Mouse (Mus musculus): ENCODE measurements around the gene Fam129a. TPM values are rescaled to one million over a fixed set of nuclear protein-coding genes. Genes with fewer than 3 reads are reported as not detected.
"Not testable (repeated sequence)": the region's sequence is repeated elsewhere in the genome, so short reads cannot be mapped to it uniquely, and the experiment has no call there.

The Fam129a gene
- polyA plus RNA-seq, 1 experiment from 2014 or later: 1.7 TPM

DNA sequence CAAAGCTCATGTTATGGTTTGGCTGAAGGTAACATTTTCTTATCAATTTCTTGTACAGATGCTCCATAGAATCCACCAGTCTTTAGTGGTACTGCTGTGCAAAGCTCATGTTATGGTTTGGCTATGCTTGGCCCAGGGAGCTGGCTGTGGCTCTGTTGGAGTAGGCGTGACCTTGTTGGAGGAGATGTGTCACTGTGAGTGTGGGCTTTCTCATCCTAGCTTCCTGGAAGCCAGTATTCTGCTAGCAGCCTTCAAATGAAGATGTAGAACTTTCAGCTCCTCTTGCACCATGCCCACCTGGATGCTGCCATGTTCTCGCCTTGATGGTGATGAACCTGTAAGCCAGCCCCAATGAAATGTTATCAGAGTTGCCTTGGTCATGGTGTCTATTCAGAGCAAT, 178.9 kb downstream of the Fam129a start:
- H3K9ac ChIP-seq; H3K4me1 ChIP-seq; H3K4me3 ChIP-seq (replicated peaks); H3K27me3 ChIP-seq; ATAC-seq (ENCODE audit: low FRiP score); H3K36me3 ChIP-seq (replicated peaks); H3K9me3 ChIP-seq; H3K27ac ChIP-seq; H3K4me2 ChIP-seq: not testable (repeated sequence)
- WGBS: 88% methylated on average over 2 of the region's 2 CpGs

DNA sequence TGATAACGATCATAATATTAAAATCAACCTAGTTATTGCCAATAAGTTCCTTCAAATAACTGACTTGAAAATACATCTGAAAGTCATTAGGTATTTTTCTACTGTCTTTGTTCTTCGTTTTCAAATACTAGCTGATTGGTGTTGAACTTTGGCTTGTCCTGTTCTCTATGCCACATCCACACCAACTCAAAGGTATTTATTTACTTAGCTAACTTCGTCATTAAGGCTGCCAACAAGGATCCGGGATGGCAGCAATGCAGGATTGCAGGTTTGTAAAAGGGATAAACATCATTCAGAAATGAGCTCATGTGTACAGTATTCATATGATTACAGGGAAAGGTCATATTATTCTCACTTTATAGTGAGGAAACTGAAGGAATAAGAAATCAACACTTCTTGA, 182.0 kb downstream of the Fam129a start:
- H3K27ac ChIP-seq: no peak overlapping the region
- WGBS: 85% methylated on average over 4 of the region's 4 CpGs

DNA sequence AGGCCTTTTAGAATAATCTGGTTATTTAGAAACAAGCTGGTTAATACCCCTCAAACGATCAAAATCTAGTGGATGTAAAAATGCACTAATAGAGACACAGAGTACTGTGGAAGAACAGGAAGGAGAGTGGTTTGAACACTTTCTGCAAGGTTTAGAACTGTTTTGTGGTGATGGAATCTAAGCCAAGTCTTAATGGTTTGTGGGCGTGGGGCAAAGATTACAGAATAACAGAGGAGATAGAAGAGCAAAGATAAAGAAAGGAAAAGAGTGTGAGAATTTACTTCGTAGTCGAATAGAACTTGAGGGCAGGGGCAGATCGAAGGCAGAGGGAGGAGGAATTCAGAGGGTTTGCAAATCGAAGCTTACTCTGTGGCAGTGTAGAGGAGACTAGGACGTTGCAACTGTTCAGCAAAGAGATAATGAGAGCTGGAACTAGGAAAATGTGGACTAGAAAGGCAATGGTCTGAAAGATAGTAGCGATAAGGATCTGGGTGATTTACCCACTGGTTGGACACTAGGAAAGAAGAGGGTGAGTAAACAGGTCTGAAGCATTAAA, 182.5 kb downstream of the Fam129a start:
- Histone ChIP-seq H3K4me3 (replicated peaks) (no peak overlapping the region), H3K27ac (no peak overlapping the region), H3K4me2 (no peak overlapping the region), H3K4me1 (peaks cover 15% of the 10 kb centered on the region), H3K9ac (no peak overlapping the region), H3K9me3 (no peaks in the 10 kb centered on the region), H3K27me3 (no peaks in the 10 kb centered on the region), H3K36me3 (replicated peaks) (no peaks in the 10 kb centered on the region)
- WGBS: 85% methylated on average over 8 of the region's 8 CpGs
- no peak for ATAC-seq (ENCODE audit: low FRiP score)

More for the DNA sequence above, 182.0 kb downstream of the Fam129a start:
- no peak overlapping the region for H3K4me2 ChIP-seq
- no peak overlapping the region for H3K4me3 ChIP-seq (replicated peaks)
- no peaks in the 10 kb centered on the region for H3K9me3 ChIP-seq
- no peak for ATAC-seq (ENCODE audit: low FRiP score)
- H3K9ac ChIP-seq: no peak overlapping the region
- no peaks in the 10 kb centered on the region for H3K27me3 ChIP-seq
- H3K4me1 ChIP-seq: peaks cover 15% of the 10 kb centered on the region
- no peaks in the 10 kb centered on the region for H3K36me3 ChIP-seq (replicated peaks)

DNA sequence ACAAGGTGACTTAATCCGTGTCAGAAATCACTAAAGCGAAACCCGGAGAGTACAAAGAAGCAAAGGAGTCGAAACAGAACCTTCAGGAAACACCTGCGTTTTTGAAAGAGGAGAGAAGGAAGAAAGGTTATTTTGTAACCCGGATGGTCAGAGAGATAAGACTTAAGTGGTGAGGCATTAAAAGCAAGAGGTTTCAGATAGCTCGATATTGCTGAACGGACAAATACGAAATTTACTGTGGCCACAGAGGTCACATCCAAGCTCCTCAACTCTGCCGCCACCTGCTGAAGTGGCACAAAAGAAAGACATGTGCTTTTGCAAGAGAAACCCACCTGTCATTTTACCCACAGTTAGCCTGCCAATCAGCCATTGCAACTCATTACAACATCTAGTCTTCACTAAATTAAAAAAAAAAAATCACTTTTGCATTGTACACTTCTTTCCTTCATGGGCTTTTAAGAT, 183.1 kb downstream of the Fam129a start:
- Histone ChIP-seq H3K27me3 (no peaks in the 10 kb centered on the region), H3K4me1 (peaks cover 15% of the 10 kb centered on the region), H3K27ac (no peak overlapping the region), H3K4me2 (peak overlapping the region; percentile 94), H3K9ac (0 out of 2 replicates have a peak overlapping the region, but pooled peaks have one; percentile 62), H3K36me3 (replicated peaks) (no peaks in the 10 kb centered on the region), H3K9me3 (no peaks in the 10 kb centered on the region), H3K4me3 (replicated peaks) (no peak overlapping the region)
- ATAC-seq (ENCODE audit: low FRiP score): no peak
- WGBS: 79% methylated on average over 10 of the region's 10 CpGs

DNA sequence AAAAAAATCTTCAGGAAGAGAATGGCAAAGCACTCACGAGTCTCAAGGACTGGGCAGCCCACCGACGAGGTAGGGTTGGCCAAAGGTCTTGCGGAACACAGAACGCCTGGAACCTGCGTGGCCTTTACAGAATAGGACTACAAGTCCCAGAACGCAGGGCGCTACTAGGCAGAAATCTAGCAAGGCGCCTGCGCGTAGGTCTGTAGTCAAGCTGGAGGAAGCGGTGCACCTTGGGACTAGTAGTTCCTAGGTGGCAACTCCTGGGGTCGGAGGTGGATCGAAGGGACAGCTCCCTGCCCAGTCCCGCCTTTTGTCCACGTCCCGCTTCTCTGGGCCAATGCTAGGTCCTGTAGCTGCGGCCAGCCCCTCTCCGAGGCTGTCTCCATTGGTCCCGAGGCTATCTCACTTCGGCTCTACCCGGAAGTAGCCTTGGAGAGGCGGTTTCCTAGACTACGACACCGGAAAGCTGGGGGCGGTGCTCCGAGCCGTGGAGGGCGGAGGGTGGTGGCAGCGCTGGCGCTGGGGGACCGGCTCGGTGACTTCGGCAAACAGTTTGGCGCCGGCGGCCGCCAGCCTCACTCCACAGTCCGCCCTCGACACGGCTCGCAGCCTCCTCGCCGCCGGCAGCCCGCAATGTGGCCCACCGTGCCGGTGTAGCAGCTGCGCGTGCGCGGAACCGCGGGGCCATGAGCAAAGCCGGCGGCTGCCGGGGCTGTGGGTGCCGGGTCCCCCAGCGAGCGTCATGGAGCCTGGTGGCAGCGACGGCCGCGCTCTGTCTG, 184.1 kb downstream of the Fam129a start, which contains the start of gene Edem3:
Gene Edem3 (plus strand): TSS at position 491 of the 779 bp plus-strand sequence.
- Histone ChIP-seq H3K9me3 (no peaks in the 10 kb centered on the region), H3K36me3 (replicated peaks) (no peaks in the 10 kb centered on the region), H3K4me3 (replicated peaks) (peak within 1 kb of the TSS; percentile 90), H3K27ac (peak within 1 kb of the TSS; percentile 87), H3K9ac (peak within 1 kb of the TSS; percentile 62), H3K27me3 (no peaks in the 10 kb centered on the region), H3K4me2 (peak within 1 kb of the TSS; percentile 94), H3K4me1 (peaks cover 15% of the 10 kb centered on the region)
- peak; percentile 99 for ATAC-seq (ENCODE audit: low FRiP score)
- under 1% methylated on average over 64 of the region's 64 CpGs for WGBS

DNA sequence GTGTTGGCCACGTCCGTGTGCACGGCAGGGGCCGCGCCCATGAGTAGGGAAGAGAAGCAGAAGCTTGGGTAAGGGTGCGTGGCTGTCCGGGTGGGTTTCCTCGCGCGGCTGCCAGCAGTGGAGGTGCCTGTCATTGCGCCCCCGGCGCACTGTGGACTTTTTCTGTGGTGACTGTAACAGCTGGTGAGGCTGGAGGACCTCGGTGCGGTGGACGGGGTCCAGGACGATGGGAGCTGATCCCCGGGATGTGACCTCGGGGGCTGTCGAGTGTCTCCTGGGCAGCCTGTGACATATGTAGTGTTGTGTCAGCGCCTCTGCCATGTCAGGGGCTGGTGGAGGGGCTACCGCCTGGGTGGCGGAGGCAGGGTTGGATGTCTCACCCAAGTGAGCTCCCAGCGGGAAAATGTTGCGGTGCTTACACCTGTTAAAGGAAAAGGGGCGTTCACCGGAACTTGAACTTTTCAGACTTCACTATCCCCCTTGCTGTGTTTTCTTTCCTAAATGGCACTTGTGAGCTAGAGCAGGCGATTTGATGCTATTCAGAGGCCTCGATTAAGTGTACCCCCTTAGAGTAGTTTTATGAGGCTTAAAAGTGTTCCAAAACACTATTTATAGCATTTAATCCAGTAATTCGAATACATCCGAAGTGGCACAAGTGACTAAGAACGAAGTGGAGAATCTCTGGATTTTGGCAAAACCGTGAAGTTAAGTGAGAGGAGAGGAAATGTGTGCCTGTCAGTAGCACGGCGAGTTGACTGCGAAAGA, 184.9 kb downstream of the Fam129a start:
- Histone ChIP-seq H3K4me3 (replicated peaks) (peak overlapping the region; percentile 90), H3K4me1 (peaks cover 15% of the 10 kb centered on the region), H3K9me3 (no peaks in the 10 kb centered on the region), H3K27ac (peak overlapping the region; percentile 87), H3K27me3 (no peaks in the 10 kb centered on the region), H3K36me3 (replicated peaks) (no peaks in the 10 kb centered on the region), H3K9ac (peak overlapping the region; percentile 62), H3K4me2 (peak overlapping the region; percentile 94)
- WGBS: 7% methylated on average over 36 of the region's 36 CpGs
- ATAC-seq (ENCODE audit: low FRiP score): peak; percentile 25; the same call in 1 of the 2 replicates

DNA sequence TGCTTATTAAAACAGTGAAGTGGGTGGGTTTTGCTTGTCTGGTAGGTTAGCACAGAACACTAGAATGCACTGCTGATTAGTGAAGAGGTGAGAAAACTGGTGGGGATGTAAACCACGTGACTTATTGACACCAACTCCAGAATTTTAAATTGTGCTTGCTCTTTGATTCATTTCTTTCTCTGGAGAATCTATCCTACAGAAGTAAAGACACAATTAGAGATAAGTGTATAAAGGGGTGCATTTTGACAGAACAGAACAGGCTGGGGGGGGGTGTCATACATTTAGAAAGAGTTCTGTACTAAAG, 185.4 kb downstream of the Fam129a start:
- Histone ChIP-seq H3K27ac (no peak overlapping the region), H3K27me3 (no peaks in the 10 kb centered on the region), H3K9ac (peak overlapping the region; percentile 62; the same call in 1 of the 2 replicates), H3K4me3 (replicated peaks) (peak overlapping the region; percentile 90), H3K4me1 (peaks cover 15% of the 10 kb centered on the region), H3K36me3 (replicated peaks) (peaks cover 3% of the 10 kb centered on the region; the same call in 1 of the 2 replicates), H3K9me3 (no peaks in the 10 kb centered on the region), H3K4me2 (peak overlapping the region; percentile 94)
- no peak for ATAC-seq (ENCODE audit: low FRiP score)
- 26% methylated on average over 1 of the region's 1 CpGs for WGBS

DNA sequence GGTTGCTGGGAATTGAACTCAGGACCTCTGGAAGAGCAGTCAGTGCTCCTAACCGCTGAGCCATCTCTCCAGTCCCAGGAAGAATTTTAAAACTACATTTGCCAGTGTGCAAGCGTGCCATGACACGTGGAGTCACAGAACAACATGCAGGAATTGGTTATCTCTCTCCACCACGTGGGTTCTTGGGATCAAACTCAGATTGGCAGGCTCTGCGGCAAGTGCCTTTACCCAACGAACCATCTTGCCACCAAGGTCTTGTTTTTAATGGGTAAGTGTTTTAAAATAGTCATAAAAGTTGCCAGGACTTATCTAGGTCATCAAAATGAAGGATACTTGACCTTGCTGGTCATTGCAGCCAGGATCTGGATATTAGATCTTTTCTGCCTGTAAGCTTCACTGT, 187.3 kb downstream of the Fam129a start:
- Histone ChIP-seq H3K9ac (no peak overlapping the region), H3K27me3 (no peaks in the 10 kb centered on the region), H3K36me3 (replicated peaks) (peaks cover 5% of the 10 kb centered on the region), H3K4me3 (replicated peaks) (no peak overlapping the region), H3K4me2 (no peak overlapping the region), H3K27ac (no peak overlapping the region), H3K9me3 (no peaks in the 10 kb centered on the region), H3K4me1 (peaks cover 15% of the 10 kb centered on the region)
- no peak for ATAC-seq (ENCODE audit: low FRiP score)
- WGBS: 93% methylated on average over 6 of the region's 6 CpGs

DNA sequence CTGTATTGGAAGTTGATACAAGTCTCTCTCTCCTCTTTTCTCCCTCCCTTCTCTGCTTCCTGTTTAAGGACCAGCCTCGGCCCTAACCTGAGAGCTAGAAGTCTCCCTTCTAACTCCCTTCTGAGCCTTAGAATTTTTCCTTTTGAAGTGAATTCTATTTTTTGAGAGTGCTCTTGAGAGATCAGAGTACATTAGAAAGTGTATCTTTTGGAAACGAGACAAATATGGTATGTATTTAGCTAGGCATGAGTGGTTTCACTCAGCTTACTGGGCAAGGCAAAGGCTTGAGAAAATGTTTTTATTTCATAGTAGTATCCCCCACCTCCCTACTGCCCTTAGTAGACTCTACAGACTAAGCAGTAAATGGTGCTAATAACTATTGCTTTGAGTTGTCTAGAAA, 188.0 kb downstream of the Fam129a start:
- Histone ChIP-seq H3K9ac (no peak overlapping the region), H3K27me3 (no peaks in the 10 kb centered on the region), H3K27ac (no peak overlapping the region), H3K36me3 (replicated peaks) (peaks cover 5% of the 10 kb centered on the region), H3K4me1 (peaks cover 15% of the 10 kb centered on the region), H3K4me3 (replicated peaks) (no peak overlapping the region), H3K9me3 (no peaks in the 10 kb centered on the region), H3K4me2 (no peak overlapping the region)
- no peak for ATAC-seq (ENCODE audit: low FRiP score)
- WGBS: 73% methylated on average over 2 of the region's 2 CpGs

DNA sequence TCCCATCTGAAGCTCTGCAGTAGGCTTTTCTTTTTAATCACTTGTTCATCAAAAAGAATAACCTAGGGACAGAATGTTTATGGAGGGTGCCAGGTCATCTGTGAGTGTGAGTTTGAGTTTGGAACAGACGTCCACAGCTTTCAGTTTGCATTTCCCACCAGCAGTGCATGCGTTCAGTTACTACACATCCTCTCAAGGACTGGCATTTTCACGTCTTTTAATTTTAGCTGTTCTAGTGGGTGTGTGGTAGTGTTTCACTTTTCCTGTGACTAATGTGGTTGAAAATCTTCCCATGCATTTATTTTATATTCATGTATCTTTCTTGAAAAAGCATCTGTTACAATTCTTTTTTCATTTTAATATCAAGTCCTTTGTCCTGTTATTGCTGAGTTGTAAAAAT, 193.2 kb downstream of the Fam129a start:
- H3K4me1 ChIP-seq: peaks cover 1% of the 10 kb centered on the region
- H3K9me3 ChIP-seq: no peaks in the 10 kb centered on the region
- no peak overlapping the region for H3K9ac ChIP-seq
- WGBS: 82% methylated on average over 3 of the region's 3 CpGs
- H3K4me2 ChIP-seq: no peak overlapping the region
- H3K36me3 ChIP-seq (replicated peaks): peaks cover 5% of the 10 kb centered on the region
- ATAC-seq (ENCODE audit: low FRiP score): no peak
- no peak overlapping the region for H3K27ac ChIP-seq
- H3K4me3 ChIP-seq (replicated peaks): no peak overlapping the region
- H3K27me3 ChIP-seq: no peaks in the 10 kb centered on the region

DNA sequence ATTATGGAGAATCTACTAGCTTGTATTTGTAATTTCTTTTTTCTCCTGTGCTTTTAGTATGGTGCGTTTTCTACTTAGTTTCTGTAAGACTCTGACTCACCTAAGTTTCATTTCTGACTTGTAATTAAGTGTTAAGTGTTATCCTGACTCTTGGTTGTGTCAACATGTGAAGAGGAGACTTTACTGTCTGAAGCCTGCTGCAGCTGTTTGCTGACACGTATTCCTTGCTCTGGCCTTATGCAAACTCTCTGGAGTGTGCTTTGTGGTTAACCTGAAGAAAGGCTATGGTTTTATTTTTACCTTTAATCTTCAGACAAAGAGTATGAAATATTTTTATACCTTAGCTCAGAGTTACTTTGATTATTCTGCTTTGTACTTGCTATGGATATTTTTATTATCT, 195.2 kb downstream of the Fam129a start:
- no peak overlapping the region for H3K4me2 ChIP-seq
- 83% methylated on average over 2 of the region's 2 CpGs for WGBS
- peaks cover 10% of the 10 kb centered on the region for H3K36me3 ChIP-seq (replicated peaks)
- peaks cover 6% of the 10 kb centered on the region for H3K4me1 ChIP-seq
- H3K27me3 ChIP-seq: no peaks in the 10 kb centered on the region
- no peak for ATAC-seq (ENCODE audit: low FRiP score)
- H3K9ac ChIP-seq: no peak overlapping the region
- H3K4me3 ChIP-seq (replicated peaks): no peak overlapping the region
- no peak overlapping the region for H3K27ac ChIP-seq
- no peaks in the 10 kb centered on the region for H3K9me3 ChIP-seq

DNA sequence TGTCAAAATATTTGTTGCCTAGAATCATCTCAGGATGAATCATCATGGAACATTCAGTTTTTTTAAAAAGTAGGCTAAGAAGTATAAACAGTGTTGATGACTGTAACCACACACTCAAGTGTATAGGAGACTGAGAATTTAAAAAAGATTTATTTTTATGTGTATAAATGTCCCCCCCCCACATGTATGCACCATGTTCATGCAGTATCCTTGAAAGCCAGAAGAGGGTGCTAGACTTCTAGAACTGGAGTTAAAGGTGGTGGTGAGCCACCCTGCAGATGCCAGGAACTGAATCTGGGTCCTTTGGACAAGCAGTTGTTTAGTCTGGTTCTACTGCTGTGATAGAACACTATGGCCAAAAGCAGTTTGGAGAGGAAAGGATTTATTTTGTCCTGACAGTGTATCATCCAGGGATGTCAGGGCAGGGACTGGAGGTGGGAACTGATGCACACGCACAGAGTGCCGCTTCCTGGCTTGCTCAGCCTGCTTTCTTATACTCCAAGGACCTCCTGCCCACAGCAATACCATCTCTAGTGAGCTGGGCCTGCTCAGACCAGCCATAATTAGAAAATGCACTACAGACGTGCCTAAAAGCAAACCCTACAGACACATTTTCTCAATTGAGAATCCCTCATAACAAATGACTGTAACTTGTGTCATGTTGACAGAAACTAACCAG, 196.1 kb downstream of the Fam129a start:
- H3K4me2 ChIP-seq: no peak overlapping the region
- peaks cover 9% of the 10 kb centered on the region for H3K36me3 ChIP-seq (replicated peaks)
- no peak for ATAC-seq (ENCODE audit: low FRiP score)
- H3K4me1 ChIP-seq: peaks cover 6% of the 10 kb centered on the region
- WGBS: 91% methylated on average over 3 of the region's 3 CpGs
- no peaks in the 10 kb centered on the region for H3K9me3 ChIP-seq
- H3K27me3 ChIP-seq: no peaks in the 10 kb centered on the region
- no peak overlapping the region for H3K4me3 ChIP-seq (replicated peaks)
- no peak overlapping the region for H3K27ac ChIP-seq
- no peak overlapping the region for H3K9ac ChIP-seq
